Mouse (Mus musculus) liver, adult 2 months (tissue): ENCODE data around the gene Cdk19. TPM values are rescaled to one million over a fixed set of nuclear protein-coding genes. Genes with fewer than 3 reads are reported as not detected.
A peak's percentile ranks its signal among the peaks of the same experiment; 100 is the strongest.

Experiments used
- DNase-seq: peaks from one replicate; pipeline ENCODE4 v3.0.0-alpha.2; 2011; ENCODE audit warnings: low read depth, low spot score; ENCODE audit errors: extremely low read depth
- H3K27ac ChIP-seq: fragments of 200-500 bp; replicated peaks from 2 replicates; pipeline ENCODE4 v1.5.1; 2012; ENCODE audit warnings: low read depth, mild to moderate bottlenecking, control low read depth, inconsistent platforms, low read length; ENCODE audit not compliant: insufficient read depth
- H3K27me3 ChIP-seq: fragments of 200-500 bp; 2 replicates; pipeline ENCODE4 v1.6.1; 2012; ENCODE audit warnings: mild to moderate bottlenecking, moderate library complexity, low read length, inconsistent platforms; ENCODE audit not compliant: control insufficient read depth, insufficient read depth
- H3K36me3 ChIP-seq: fragments of 200-500 bp; 2 replicates; pipeline ENCODE4 v1.6.1; 2012; ENCODE audit warnings: low read length, inconsistent platforms; ENCODE audit not compliant: control insufficient read depth, insufficient read depth
- H3K4me1 ChIP-seq: fragments of 200-500 bp; 2 replicates; pipeline ENCODE4 v1.6.1; 2011; ENCODE audit warnings: low read length; ENCODE audit not compliant: control insufficient read depth, insufficient read depth
- H3K4me3 ChIP-seq: fragments of 200-500 bp; 2 replicates; pipeline ENCODE4 v1.5.1; 2011; ENCODE audit warnings: low read depth, mild to moderate bottlenecking, control low read depth, low read length, moderate library complexity; ENCODE audit not compliant: insufficient read depth
- H3K79me2 ChIP-seq: fragments of 200-500 bp; 2 replicates; pipeline ENCODE4 v1.6.1; 2012; ENCODE audit warnings: inconsistent platforms, mild to moderate bottlenecking, low read length, moderate library complexity; ENCODE audit not compliant: control insufficient read depth, insufficient read depth
- H3K9ac ChIP-seq: fragments of 200-500 bp; 2 replicates; pipeline ENCODE4 v1.6.1; 2012; ENCODE audit warnings: low read depth, mild to moderate bottlenecking, control low read depth, inconsistent platforms, low read length
- CTCF ChIP-seq: fragments of 200-500 bp; IDR thresholded peaks from 2 replicates; pipeline ENCODE4 v1.5.1; 2011; ENCODE audit warnings: low read depth, low read length, control low read depth
- POLR2A ChIP-seq: fragments of 200-500 bp; IDR thresholded peaks from 2 replicates; pipeline ENCODE4 v1.6.1; 2011; ENCODE audit warnings: low read length, control low read depth; ENCODE audit not compliant: insufficient read depth; ENCODE audit errors: extremely low read depth
- WGBS: fragments of 180-500 bp; shearing (Covaris S2); methylation state at CpG from one replicate; pipeline ENCODE4 v1.1.7; 2018; 5-methylcytosine and 5-hydroxymethylcytosine counted together
- polyA plus RNA-seq: library from polyadenylated mRNA; depleted of rRNA; stranded (reverse); fragments of >200 nt; gene quantifications from 2 replicates; pipeline ENCODE4 v1.2.3, GENCODE M21; 2012
- total RNA-seq: library from RNA; depleted of rRNA; stranded (reverse); fragments of >200 nt; gene quantifications from 2 replicates; pipeline ENCODE4 v1.2.3, GENCODE M21; 2014

Gene Cdk19
- total and polyA plus RNA-seq, 2 experiments = 1.4 to 4.3 TPM

- TF ChIP-seq CTCF (no peak), POLR2A (no peak)
- H3K4me1 ChIP-seq = peaks cover 2% of the 10 kb centered on the region; the same call in 1 of the 2 replicates
- no peaks in the 10 kb centered on the region for H3K36me3 ChIP-seq
- no peaks in the 10 kb centered on the region for H3K79me2 ChIP-seq
- no peak overlapping the region for H3K9ac ChIP-seq
- 95% methylated on average over 10 of the region's 10 CpGs for WGBS
- H3K27ac ChIP-seq = no peak overlapping the region
- no peaks in the 10 kb centered on the region for H3K27me3 ChIP-seq
- no peak for DNase-seq
- no peak overlapping the region for H3K4me3 ChIP-seq
Observed at GRCm38 (mm10) chr10:40320306-40320705, 19.1 kb upstream of the Cdk19 start.

- peak overlapping the region; percentile 12; the same call in 1 of the 2 replicates for H3K9ac ChIP-seq
- WGBS = 14% methylated on average over 9 of the region's 9 CpGs
- no peak overlapping the region for H3K4me3 ChIP-seq
- peaks cover 6% of the 10 kb centered on the region for H3K4me1 ChIP-seq
- H3K27me3 ChIP-seq = no peaks in the 10 kb centered on the region
- TF ChIP-seq POLR2A (no peak), CTCF (no peak)
- peak overlapping the region; percentile 90 for H3K27ac ChIP-seq
- peak; percentile 99 for DNase-seq
- no peaks in the 10 kb centered on the region for H3K36me3 ChIP-seq
- H3K79me2 ChIP-seq = no peaks in the 10 kb centered on the region
Observed at GRCm38 (mm10) chr10:40328004-40328551, 11.3 kb upstream of the Cdk19 start.

GRCm38 (mm10) chr10:40330262-40330661, 9.1 kb upstream of the Cdk19 start:
- H3K9ac ChIP-seq = no peak overlapping the region
- no peak overlapping the region for H3K4me3 ChIP-seq
- WGBS = 86% methylated on average over 1 of the region's 1 CpGs
- no peak overlapping the region for H3K27ac ChIP-seq
- TF ChIP-seq POLR2A = no peak
- TF ChIP-seq CTCF = no peak
- no peaks in the 10 kb centered on the region for H3K27me3 ChIP-seq
- no peaks in the 10 kb centered on the region for H3K79me2 ChIP-seq
- H3K4me1 ChIP-seq = peaks cover 6% of the 10 kb centered on the region
- no peaks in the 10 kb centered on the region for H3K36me3 ChIP-seq
- DNase-seq = no peak

- Histone ChIP-seq H3K9ac (no peak overlapping the region), H3K27ac (no peak overlapping the region), H3K79me2 (no peaks in the 10 kb centered on the region), H3K27me3 (no peaks in the 10 kb centered on the region), H3K4me3 (no peak overlapping the region), H3K36me3 (no peaks in the 10 kb centered on the region), H3K4me1 (peaks cover 4% of the 10 kb centered on the region)
- no peak for TF ChIP-seq POLR2A
- TF ChIP-seq CTCF = no peak
- 84% methylated on average over 6 of the region's 6 CpGs for WGBS
- no peak for DNase-seq
Observed at GRCm38 (mm10) chr10:40332864-40333263, 6.5 kb upstream of the Cdk19 start.

GRCm38 (mm10) chr10:40342036-40342435, 2.7 kb downstream of the Cdk19 start:
- H3K79me2 ChIP-seq = no peaks in the 10 kb centered on the region
- no peak for TF ChIP-seq POLR2A
- no peak for TF ChIP-seq CTCF
- no peak overlapping the region for H3K4me3 ChIP-seq
- H3K4me1 ChIP-seq = no peaks in the 10 kb centered on the region
- no peak overlapping the region for H3K9ac ChIP-seq
- DNase-seq = no peak
- H3K27ac ChIP-seq = no peak overlapping the region
- no peaks in the 10 kb centered on the region for H3K36me3 ChIP-seq
- WGBS = 67% methylated on average over 4 of the region's 4 CpGs
- no peaks in the 10 kb centered on the region for H3K27me3 ChIP-seq

GRCm38 (mm10) chr10:40346776-40347403, 7.5 kb downstream of the Cdk19 start:
- TF ChIP-seq POLR2A (no peak), CTCF (no peak)
- WGBS = 86% methylated on average over 3 of the region's 3 CpGs

More at GRCm38 (mm10) chr10:40346776-40347403, 7.5 kb downstream of the Cdk19 start:
- no peaks in the 10 kb centered on the region; the same call in 1 of the 2 replicates for H3K4me1 ChIP-seq
- H3K79me2 ChIP-seq = peaks cover 6% of the 10 kb centered on the region; the same call in 1 of the 2 replicates
- H3K27me3 ChIP-seq = no peaks in the 10 kb centered on the region
- no peak overlapping the region for H3K9ac ChIP-seq
- H3K36me3 ChIP-seq = no peaks in the 10 kb centered on the region
- no peak overlapping the region for H3K4me3 ChIP-seq
- DNase-seq = no peak
- H3K27ac ChIP-seq = no peak overlapping the region
